Mouse (Mus musculus) adrenal gland, postnatal 10 days (tissue): ENCODE results near the gene Edrf1. TPM values are rescaled to one million over a fixed set of nuclear protein-coding genes. Genes with fewer than 3 reads are reported as not detected.

Experiments used
- total RNA-seq, 2 experiments: library from RNA; stranded (reverse); gene quantifications; 2 replicates each; pipeline ENCODE4 v1.2.3; 2021

Edrf1 gene
- total RNA-seq, 2 experiments from 2014 or later: 15.7 to 18.9 TPM

Other genes with a start within 250 kb of the Edrf1 start
- not detected for gene Tex36, start 35.4 kb upstream of the Edrf1 start, total RNA-seq
- not detected for gene Mmp21, start 42.5 kb downstream of the Edrf1 start, total RNA-seq
- 10 to 100 TPM; 62.3 to 66.8 TPM for gene Bccip, start 71.8 kb downstream of the Edrf1 start, total RNA-seq
- 10 to 100 TPM; 10.2 to 16.3 TPM for gene Uros, start 72.5 kb downstream of the Edrf1 start, total RNA-seq
- under 1 TPM; 0.18 to 0.36 TPM for gene Fank1, start 139.3 kb downstream of the Edrf1 start, total RNA-seq
- gene Dhx32, start 145.2 kb downstream of the Edrf1 start, total RNA-seq: 10 to 100 TPM; 35.6 to 46.8 TPM